Mouse (Mus musculus) lung, embryonic 14.5 days (tissue): Measurements from ENCODE around the gene Rgma. TPM values are rescaled to one million over a fixed set of nuclear protein-coding genes. Genes with fewer than 3 reads are reported as not detected.

ENCODE experiments used
- ATAC-seq: fragments of 200-750 bp; cut with Nextera tagmentation; 2 replicates; pipeline ENCODE4 v1.8.0; 2017; ENCODE audit warnings: mild to moderate bottlenecking, moderate TSS enrichment, moderate library complexity; ENCODE audit not compliant: insufficient read depth
- DNase-seq: peaks from one replicate; pipeline ENCODE4 v3.0.0-alpha.2; 2015
- H3K27ac ChIP-seq: fragments of 300-500 bp; sonication (generic); 2 replicates; pipeline ENCODE4 v1.5.1; 2014; ENCODE audit warnings: low read depth, mild to moderate bottlenecking, moderate library complexity
- H3K27me3 ChIP-seq: fragments of 300-500 bp; sonication (generic); 2 replicates; pipeline ENCODE4 v1.6.1; 2014; ENCODE audit warnings: low read length, control low read depth; ENCODE audit not compliant: insufficient read depth
- H3K36me3 ChIP-seq: fragments of 300-500 bp; sonication (generic); 2 replicates; pipeline ENCODE4 v1.6.1; 2014; ENCODE audit warnings: control low read depth; ENCODE audit not compliant: insufficient read depth
- H3K4me1 ChIP-seq: fragments of 300-500 bp; sonication (generic); 2 replicates; pipeline ENCODE4 v1.6.1; 2014; ENCODE audit warnings: antibody characterized with exemption, control low read depth; ENCODE audit not compliant: insufficient read depth
- H3K4me2 ChIP-seq: fragments of 300-500 bp; sonication (generic); 2 replicates; pipeline ENCODE4 v1.6.1; 2014; ENCODE audit warnings: mild to moderate bottlenecking
- H3K4me3 ChIP-seq: fragments of 300-500 bp; sonication (generic); 2 replicates; pipeline ENCODE4 v1.5.1; 2014; ENCODE audit warnings: low read depth, low read length
- H3K9ac ChIP-seq: fragments of 300-500 bp; sonication (generic); 2 replicates; pipeline ENCODE4 v1.6.1; 2014
- H3K9me3 ChIP-seq: fragments of 300-500 bp; sonication (generic); 2 replicates; pipeline ENCODE4 v1.6.1; 2016; ENCODE audit warnings: low read depth, low read length, control low read depth
- CTCF ChIP-seq: IDR thresholded peaks from 2 replicates; pipeline ENCODE4 v1.5.1; 2016; ENCODE audit warnings: antibody characterized with exemption, low read depth
- WGBS: fragments of 180-500 bp; shearing (Covaris S2); extraction: QIAGEN DNeasy Blood & Tissue Kit; methylation state at CpG from one replicate; pipeline ENCODE4 v1.1.7; 2014; 5-methylcytosine and 5-hydroxymethylcytosine counted together
- polyA plus RNA-seq: library from polyadenylated mRNA; unstranded; fragments of >200 nt; fragmentation: Nextera tagmentation; extraction: Ambion mirVana; gene quantifications from 2 replicates; pipeline ENCODE4 v1.2.1, GENCODE M21; 2014

Gene Rgma
- polyA plus RNA-seq, 1 experiment from 2014 or later: 22.8 TPM

GRCm38 (mm10) chr7:73378034-73378433 lies 2.7 kb downstream of the Rgma start:
- Histone ChIP-seq H3K27ac (no peak overlapping the region), H3K4me3 (no peak overlapping the region), H3K9me3 (no peaks in the 10 kb centered on the region), H3K36me3 (no peaks in the 10 kb centered on the region), H3K27me3 (peaks cover 14% of the 10 kb centered on the region; the same call in 1 of the 2 replicates), H3K4me2 (no peak overlapping the region; the same call in 1 of the 2 replicates), H3K9ac (no peak overlapping the region), H3K4me1 (peaks cover 3% of the 10 kb centered on the region)
- no peak for DNase-seq
- 68% methylated on average over 6 of the region's 6 CpGs for WGBS
- no peak for TF ChIP-seq CTCF
- ATAC-seq: no peak

GRCm38 (mm10) chr7:73382843-73383242 lies 7.5 kb downstream of the Rgma start:
- DNase-seq: no peak
- Histone ChIP-seq H3K9me3 (no peaks in the 10 kb centered on the region), H3K27me3 (no peaks in the 10 kb centered on the region; the same call in 1 of the 2 replicates), H3K36me3 (no peaks in the 10 kb centered on the region), H3K27ac (no peak overlapping the region), H3K9ac (no peak overlapping the region), H3K4me2 (no peak overlapping the region), H3K4me1 (no peaks in the 10 kb centered on the region), H3K4me3 (no peak overlapping the region)
- ATAC-seq: no peak
- 66% methylated on average over 7 of the region's 7 CpGs for WGBS
- no peak for TF ChIP-seq CTCF

- H3K27ac ChIP-seq: no peak overlapping the region
- H3K9me3 ChIP-seq: no peaks in the 10 kb centered on the region
- H3K4me2 ChIP-seq: no peak overlapping the region
- DNase-seq (no peak), ATAC-seq (no peak)
- no peak overlapping the region for H3K9ac ChIP-seq
- 80% methylated on average over 2 of the region's 2 CpGs for WGBS
- H3K36me3 ChIP-seq: no peaks in the 10 kb centered on the region
- H3K4me3 ChIP-seq: no peak overlapping the region
- TF ChIP-seq CTCF: peak; percentile 18; the same call in 1 of the 2 replicates
- H3K4me1 ChIP-seq: peaks cover 10% of the 10 kb centered on the region; the same call in 1 of the 2 replicates
- no peaks in the 10 kb centered on the region for H3K27me3 ChIP-seq
These were observed 13.6 kb downstream of the Rgma start for GRCm38 (mm10) chr7:73388866-73389265.

DNA sequence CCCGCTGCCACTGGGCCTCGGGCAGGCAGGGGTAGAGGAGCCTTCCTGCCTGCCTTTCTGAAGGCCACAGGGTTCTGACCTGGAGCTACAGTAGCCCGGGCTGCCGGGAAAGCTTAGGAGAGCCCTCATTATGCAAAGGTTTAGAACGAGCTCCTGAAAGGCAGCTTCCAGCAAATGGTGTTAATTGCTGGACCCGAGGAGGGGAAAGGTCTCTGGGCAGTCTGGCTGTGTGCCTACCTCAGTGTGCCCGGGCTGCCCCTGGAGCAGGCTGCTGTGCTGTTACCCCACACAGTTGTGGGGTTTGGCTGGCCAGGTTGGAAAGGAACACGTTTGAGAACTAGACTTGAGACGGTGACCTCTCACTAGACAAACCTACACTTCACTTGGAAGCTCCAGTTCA lies 14.1 kb downstream of the Rgma start:
- Histone ChIP-seq H3K27ac (peak overlapping the region; percentile 98), H3K9ac (peak overlapping the region; percentile 23; the same call in 1 of the 2 replicates), H3K4me3 (0 out of 2 replicates have a peak overlapping the region, but pooled peaks have one; percentile 84), H3K4me2 (peak overlapping the region; percentile 79), H3K4me1 (peaks cover 10% of the 10 kb centered on the region; the same call in 1 of the 2 replicates), H3K36me3 (no peaks in the 10 kb centered on the region), H3K27me3 (no peaks in the 10 kb centered on the region), H3K9me3 (no peaks in the 10 kb centered on the region)
- ATAC-seq: no peak
- 9% methylated on average over 9 of the region's 9 CpGs for WGBS
- TF ChIP-seq CTCF: no peak
- no peak for DNase-seq

- Histone ChIP-seq H3K36me3 (0 out of 2 replicates have a peak, but pooled peaks cover under 1% of the 10 kb centered on the region), H3K27me3 (no peaks in the 10 kb centered on the region), H3K4me3 (peak overlapping the region; percentile 84), H3K9me3 (no peaks in the 10 kb centered on the region), H3K4me1 (peaks cover 10% of the 10 kb centered on the region; the same call in 1 of the 2 replicates), H3K9ac (peak overlapping the region; percentile 23; the same call in 1 of the 2 replicates), H3K27ac (peak overlapping the region; percentile 98), H3K4me2 (peak overlapping the region; percentile 79)
- 3% methylated on average over 15 of the region's 15 CpGs for WGBS
- no peak for TF ChIP-seq CTCF
- DNase-seq: peak; percentile 73
- peak; percentile 13; the same call in 1 of the 2 replicates for ATAC-seq
These were observed 14.6 kb downstream of the Rgma start for GRCm38 (mm10) chr7:73389871-73390294.

DNA sequence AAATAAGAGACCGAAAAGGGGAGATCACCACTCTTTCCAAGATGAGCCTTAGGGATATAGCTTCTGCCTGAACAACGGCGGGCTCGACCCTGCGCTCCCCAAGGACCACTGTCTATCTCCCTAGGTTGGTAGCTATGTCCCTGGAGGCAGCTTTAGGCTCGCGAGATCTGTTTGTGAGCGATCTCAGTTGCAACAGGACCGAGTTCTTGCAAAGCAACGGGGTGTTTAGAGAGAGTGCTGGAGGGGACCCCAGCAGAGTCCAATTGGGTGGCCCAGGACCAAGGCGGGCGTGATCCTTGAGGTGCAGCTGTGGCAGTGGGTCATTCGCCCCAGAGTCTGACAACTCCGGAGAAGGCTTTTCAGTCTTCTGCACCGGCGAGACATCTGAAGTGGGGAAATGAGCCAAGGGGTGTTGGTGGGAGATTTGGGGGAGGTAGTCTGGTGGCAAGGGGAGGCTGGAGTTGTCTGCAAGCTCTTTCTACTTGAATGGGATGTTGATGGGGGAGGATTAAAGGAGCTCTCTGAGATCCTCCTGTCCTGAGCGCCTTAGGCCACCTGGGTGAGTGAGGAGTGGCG lies 15.2 kb downstream of the Rgma start:
- Histone ChIP-seq H3K9ac (peak overlapping the region; percentile 94), H3K4me3 (peak overlapping the region; percentile 84), H3K9me3 (no peaks in the 10 kb centered on the region), H3K27ac (peak overlapping the region; percentile 98), H3K4me2 (peak overlapping the region; percentile 79), H3K27me3 (no peaks in the 10 kb centered on the region), H3K4me1 (peaks cover 10% of the 10 kb centered on the region; the same call in 1 of the 2 replicates), H3K36me3 (0 out of 2 replicates have a peak, but pooled peaks cover 3% of the 10 kb centered on the region)
- WGBS: 3% methylated on average over 18 of the region's 18 CpGs
- TF ChIP-seq CTCF: no peak
- DNase-seq (no peak), ATAC-seq (peak; percentile 33)

DNA sequence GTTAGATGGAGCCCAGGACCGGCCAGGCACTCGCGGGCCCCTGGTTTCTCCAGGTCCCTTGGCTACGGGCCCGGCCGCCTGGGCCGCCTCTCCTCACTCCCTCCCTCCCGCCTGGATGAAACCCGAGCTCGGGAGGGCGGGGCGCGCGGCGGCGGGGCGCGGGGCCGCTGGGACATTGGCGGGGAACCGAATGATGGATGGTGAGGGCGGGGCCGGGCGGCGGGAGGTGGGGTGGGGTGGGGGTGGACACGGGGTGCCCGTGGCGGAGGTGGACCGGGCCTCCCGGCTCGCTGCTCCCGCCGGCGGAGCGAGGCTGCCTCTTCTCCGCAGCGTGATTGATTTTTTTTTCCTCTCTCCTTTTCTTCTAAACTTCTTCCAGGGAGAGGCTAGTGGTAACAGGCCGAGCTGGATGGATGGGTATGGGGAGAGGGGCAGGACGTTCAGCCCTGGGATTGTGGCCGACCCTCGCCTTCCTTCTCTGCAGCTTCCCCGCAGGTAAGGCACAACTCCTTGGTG lies 15.8 kb downstream of the Rgma start:
- WGBS: under 1% methylated on average over 42 of the region's 42 CpGs
- Histone ChIP-seq H3K4me2 (peak overlapping the region; percentile 79), H3K27me3 (no peaks in the 10 kb centered on the region), H3K4me1 (peaks cover 15% of the 10 kb centered on the region), H3K27ac (peak overlapping the region; percentile 98), H3K9me3 (no peaks in the 10 kb centered on the region), H3K9ac (peak overlapping the region; percentile 94), H3K36me3 (0 out of 2 replicates have a peak, but pooled peaks cover 3% of the 10 kb centered on the region), H3K4me3 (peak overlapping the region; percentile 84)
- DNase-seq (peak; percentile 96), ATAC-seq (peak; percentile 80)
- TF ChIP-seq CTCF: no peak
